Mouse (Mus musculus) layer of hippocampus, adult 2 months (tissue): ENCODE results near the gene Rabepk. TPM values are rescaled to one million over a fixed set of nuclear protein-coding genes. Genes with fewer than 3 reads are reported as not detected.
A peak's percentile ranks its signal among the peaks of the same experiment; 100 is the strongest.
"Not testable (repeated sequence)": the region's sequence is repeated elsewhere in the genome, so short reads cannot be mapped to it uniquely, and the experiment has no call there.

Source experiments
- DNase-seq, 2 experiments: peaks; one replicate each; pipeline ENCODE4 v3.0.0; 2022; ENCODE audit warnings: low spot score in 2 of 2
- H3K27ac ChIP-seq: fragments of 200-600 bp; 2 replicates; pipeline ENCODE4 v1.8.1; 2022
- H3K4me3 ChIP-seq: fragments of 200-600 bp; 2 replicates; pipeline ENCODE4 v1.8.1; 2022; ENCODE audit warnings: mild to moderate bottlenecking
- CTCF ChIP-seq: fragments of 200-600 bp; conservative IDR thresholded peaks from 2 replicates; pipeline ENCODE4 v1.8.1; 2022; ENCODE audit warnings: antibody characterized with exemption, mild to moderate bottlenecking, moderate library complexity
- total RNA-seq, 2 experiments: library from RNA; stranded (reverse); gene quantifications; 2 replicates each; pipeline ENCODE4 v1.2.3; 2021

Gene Rabepk
- total RNA-seq, 2 experiments from 2014 or later = 27.8 to 33.7 TPM

DNA sequence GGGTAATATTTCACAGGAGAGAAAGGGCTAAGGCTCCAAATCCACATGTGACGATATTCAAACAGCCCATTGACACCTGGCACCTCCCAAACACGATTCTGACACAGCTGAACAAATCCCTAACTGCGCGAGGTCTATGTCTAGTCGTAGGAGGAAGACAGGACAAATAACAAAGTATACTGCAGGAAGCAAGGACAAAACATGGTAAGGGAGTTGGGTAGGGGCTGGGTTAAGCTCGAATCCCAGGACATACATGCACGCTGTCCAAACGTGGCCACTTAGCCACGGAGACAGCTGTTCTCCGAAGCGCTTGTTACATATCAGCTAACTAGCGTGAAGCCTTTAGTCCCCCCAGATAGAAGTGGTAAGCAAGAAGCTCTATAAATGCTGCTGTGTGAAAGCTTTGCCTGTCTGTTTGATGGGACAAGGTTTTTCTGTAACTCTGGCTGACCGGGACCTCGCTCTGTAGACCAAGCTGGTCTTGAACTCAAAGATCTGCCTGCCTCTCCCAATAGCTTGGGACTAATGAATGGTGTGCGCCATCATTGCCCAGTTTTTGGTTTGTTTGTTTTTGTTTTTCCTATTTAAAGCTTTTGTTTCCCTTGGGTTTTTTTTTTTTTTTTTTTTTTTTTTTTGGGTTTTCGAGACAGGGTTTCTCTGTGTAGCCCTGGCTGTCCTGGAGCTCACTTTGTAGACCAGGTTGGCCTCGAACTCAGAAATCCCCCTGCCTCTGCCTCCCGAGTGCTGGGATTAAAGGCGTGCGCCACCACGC lies 26.9 kb upstream of the Rabepk start:
- Histone ChIP-seq H3K4me3 (peak overlapping the region; percentile 66), H3K27ac (peak overlapping the region; percentile 91)
- no peak for DNase-seq
- no peak for TF ChIP-seq CTCF

DNA sequence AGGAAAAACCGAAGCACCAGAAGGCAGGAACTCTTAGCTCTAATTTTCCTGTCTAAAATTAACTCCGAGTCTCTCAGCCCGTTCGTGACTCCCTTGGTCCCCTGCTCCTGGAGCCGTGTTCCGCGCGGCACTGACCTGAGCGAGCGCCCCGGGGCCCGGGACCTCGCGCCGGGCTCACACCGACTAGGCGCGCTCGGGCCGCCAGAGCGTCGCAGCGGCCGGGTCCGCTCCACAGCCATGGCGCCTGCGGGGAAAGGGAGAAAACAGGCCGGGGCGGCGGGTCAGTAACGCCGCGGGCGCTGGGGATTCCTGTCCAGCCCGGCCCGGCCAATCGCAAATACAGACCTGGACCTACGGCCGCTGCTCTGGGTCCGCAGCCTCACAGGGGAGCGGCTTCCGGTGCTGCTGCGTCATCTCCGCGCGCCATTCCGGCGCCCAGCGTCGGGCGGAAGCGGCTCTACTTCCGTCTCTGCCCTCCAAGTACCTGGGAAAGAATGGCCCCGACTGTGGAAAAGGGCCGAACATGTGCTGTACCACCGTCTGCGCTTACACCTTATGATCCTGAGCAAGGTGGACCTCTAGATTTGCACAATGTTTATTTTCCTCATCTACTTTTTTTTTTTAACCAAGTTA lies 26.2 kb upstream of the Rabepk start, which contains the start of gene Fbxw2:
Fbxw2 (minus strand) TSS at position 485 of the 633 bp plus-strand sequence.
- Histone ChIP-seq H3K4me3 (peak within 1 kb of the TSS; percentile 66), H3K27ac (peak within 1 kb of the TSS; percentile 91)
- TF ChIP-seq CTCF = no peak
- DNase-seq = peak; percentile 92 to 96

DNA sequence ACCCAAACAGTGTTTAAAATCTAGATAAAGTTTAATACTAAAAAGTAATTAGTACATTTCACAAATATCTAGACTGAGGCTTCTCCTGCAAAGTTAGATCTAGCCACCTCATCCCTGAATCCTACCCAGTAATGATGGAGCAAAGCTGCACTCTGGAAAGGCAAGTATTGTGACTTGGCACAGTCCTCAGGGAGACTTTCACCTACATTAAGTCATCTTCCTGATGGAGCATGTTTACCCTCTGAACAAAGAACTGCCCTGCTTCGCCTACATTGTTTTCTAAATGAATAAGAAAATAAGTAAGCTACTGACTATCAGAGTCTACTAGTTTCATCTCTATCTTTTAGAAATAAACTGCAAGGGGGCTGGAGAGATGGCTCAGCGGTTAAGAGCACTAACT lies 18.8 kb upstream of the Rabepk start:
- no peak overlapping the region for H3K4me3 ChIP-seq
- no peak for TF ChIP-seq CTCF
- DNase-seq = no peak
- no peak overlapping the region for H3K27ac ChIP-seq

DNA sequence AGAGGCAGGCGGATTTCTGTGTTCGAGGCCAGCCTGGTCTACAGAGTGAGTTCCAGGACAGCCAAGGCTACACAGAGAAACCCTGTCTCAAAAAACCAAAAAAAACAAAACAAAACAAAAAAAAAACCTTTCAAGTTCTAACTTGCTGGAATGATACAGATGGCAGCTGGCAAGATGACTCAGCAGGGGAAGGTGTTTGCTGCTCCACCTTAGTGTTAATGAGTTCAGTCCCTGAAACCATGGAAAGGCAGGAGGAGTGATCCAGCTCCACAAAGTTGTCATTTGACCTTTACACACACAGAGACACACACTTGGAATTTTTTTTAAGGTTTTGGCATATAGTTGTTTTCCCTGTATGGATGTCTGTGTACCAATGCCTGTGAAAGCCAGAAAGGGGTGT lies 16.2 kb upstream of the Rabepk start:
- not testable (repeated sequence) for DNase-seq, H3K27ac ChIP-seq

DNA sequence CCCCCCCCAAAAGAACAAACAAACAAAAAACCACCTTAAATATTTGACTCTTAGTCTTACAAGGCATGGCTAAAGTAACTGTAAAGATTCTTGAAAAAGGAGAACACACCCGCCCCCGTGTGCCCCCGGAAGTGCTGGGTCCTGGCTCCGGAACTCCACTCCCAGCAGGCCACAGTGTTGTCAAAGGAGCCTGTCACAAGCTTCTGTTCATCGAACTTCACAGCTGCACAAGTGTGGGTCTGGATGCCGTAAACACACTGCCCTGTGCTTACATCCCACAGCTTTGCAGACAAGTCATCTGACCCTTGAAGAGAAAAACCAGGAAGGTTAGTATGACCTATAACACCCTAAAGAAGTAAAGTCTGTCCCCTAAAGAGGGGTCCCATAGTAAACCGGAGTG lies 13.0 kb upstream of the Rabepk start:
- Histone ChIP-seq H3K27ac (no peak overlapping the region), H3K4me3 (no peak overlapping the region)
- TF ChIP-seq CTCF = no peak
- DNase-seq = no peak

More for the DNA sequence above, 16.2 kb upstream of the Rabepk start:
- H3K4me3 ChIP-seq = not testable (repeated sequence)

DNA sequence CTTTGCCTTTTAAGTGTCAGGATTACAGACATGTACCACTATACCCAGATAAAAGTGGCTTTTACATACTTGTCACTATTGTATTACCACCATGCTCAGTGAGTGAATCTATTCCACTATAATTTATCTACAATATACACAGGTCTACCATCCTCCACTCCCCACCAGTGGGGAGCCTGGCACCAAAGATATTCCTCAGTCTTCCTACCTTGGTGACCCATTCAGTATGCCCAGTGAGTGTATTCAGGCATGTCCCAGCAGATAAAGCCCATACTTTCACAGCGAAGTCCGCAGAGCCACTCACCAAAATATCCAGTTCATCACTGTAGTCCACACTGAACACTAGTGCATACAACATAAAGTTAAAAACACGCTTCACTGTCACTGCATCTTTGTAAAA lies 11.1 kb upstream of the Rabepk start:
- H3K27ac ChIP-seq = no peak overlapping the region
- no peak for TF ChIP-seq CTCF
- no peak for DNase-seq
- no peak overlapping the region for H3K4me3 ChIP-seq

DNA sequence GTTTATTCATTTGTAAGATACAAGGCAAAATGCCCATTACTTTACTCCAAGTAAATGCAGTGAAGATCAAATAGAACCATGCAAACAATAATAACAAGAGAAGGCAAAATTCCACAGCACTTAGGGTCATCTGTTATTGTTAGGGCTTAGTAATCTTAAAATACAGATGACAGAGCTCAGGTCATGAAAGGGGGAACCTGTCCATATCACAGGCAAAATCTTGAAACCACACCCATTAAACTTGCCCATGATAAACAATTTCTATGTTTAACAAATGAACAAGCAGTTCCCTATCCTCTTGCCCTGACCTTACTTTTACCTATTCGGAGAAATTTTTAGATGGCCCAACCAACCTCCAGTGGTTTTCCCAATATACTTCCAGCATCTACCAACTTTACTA lies 9.9 kb upstream of the Rabepk start:
- TF ChIP-seq CTCF = no peak
- DNase-seq = no peak
- H3K27ac ChIP-seq = no peak overlapping the region
- H3K4me3 ChIP-seq = no peak overlapping the region

DNA sequence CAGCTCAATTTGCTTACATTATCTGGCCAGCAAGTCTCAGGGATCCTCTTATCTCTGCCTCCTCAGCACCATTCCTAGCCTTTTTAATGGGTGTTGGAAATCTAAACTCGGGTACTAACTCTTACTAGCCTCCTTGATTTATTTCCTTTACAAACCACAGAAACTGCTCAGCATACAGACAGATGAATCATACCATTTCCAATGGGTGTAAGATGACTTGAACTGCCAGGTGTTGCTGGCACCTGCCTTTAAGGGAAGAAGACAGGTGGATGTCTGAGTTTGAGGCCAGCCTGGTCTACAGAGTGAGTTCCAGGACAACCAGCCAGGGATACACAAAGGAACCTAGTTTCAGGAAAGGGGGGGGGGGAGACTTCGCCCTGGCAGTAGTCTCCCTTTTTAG lies 8.3 kb upstream of the Rabepk start:
- no peak overlapping the region for H3K4me3 ChIP-seq
- no peak for DNase-seq
- TF ChIP-seq CTCF = no peak
- H3K27ac ChIP-seq = no peak overlapping the region

DNA sequence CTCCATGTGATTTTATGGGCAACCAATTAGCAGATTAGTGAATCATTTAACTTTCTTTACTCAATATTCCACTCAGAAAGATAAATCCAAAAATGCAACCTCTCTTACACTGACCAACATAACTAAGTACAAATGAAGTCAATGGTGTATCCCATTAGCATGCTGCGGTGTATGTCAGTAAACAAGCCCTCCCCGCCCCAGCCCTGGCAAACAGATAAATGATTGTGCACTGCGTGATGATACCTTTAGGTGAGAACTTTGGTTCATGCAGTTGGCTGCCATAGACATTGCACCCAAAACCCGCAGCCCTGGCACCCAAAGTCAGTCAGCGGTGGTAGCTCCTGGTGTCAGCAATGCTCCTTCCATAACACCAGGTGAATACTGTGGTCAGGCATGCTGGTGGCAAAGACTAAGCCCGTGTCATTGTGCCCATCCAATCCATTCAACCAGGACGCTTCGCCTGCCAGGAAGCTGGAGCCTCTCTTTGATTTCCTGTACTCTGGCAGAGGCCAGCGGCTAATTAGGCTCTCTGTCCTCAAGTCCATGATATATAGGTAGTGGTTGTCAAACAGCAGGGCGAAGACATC lies 5.7 kb upstream of the Rabepk start:
- no peak for TF ChIP-seq CTCF
- no peak for DNase-seq
- no peak overlapping the region for H3K27ac ChIP-seq

DNA sequence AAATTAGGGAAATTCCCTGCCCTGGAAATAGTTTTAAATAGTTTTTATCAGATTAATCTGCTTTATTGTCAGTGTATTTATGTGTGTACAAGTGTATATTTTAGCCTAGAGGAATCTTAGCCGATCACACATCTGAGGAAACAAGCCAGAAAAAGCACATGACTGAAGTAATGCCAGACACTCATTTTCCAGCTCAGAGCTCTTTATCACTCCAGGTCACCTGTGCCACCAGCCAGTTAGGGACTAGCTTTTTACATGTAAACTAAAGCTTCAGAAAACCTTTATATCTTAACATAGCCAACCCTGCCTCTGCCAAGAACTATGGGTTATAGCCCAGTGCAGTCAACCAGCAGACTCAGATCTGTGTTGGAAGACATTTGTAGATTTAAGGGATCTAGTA lies 5.1 kb upstream of the Rabepk start:
- TF ChIP-seq CTCF = no peak
- no peak overlapping the region for H3K4me3 ChIP-seq
- no peak for DNase-seq
- H3K27ac ChIP-seq = no peak overlapping the region

More for the DNA sequence above, 5.7 kb upstream of the Rabepk start:
- no peak overlapping the region for H3K4me3 ChIP-seq

DNA sequence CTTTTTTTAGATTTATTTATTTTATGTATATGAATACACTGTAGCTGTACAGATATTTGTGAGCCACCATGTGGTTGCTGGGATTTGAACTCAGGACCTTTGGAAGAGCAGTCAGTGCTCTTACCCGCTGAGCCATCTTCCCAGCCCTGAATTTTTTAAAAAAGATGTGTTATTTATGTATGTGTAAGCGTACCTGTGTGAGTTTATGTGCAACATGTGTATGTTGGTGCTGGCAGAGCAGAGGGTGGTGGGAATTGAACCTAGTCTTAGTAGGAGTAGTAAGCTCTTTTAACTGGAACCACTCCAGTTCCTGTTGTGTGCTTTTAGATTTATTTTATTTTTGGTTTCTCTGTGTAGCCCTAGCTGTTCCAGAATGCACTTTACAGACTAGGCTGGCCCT lies 4.5 kb upstream of the Rabepk start:
- Histone ChIP-seq H3K27ac (no peak overlapping the region), H3K4me3 (peak overlapping the region; percentile 75)
- no peak for DNase-seq
- TF ChIP-seq CTCF = no peak

DNA sequence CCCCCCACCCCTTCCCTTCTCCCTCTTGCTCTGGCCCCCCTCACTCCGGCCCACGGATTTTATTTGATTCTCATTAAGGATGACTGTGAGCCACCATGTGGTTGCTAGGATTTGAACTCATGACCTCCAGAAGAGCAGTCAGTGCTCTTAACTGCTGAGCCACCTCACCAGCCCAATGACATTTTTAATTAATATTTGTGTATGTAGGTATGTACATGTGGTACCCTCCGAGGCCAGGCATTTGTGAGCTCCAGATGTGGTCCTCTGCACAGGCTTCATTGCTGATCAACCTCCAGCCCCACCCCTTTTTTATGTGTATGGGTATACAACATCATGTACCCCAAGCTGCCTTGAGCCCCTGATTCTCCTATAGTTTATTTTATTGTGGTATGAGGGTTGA lies 4.0 kb upstream of the Rabepk start:
- Histone ChIP-seq H3K4me3 (peak overlapping the region; percentile 75), H3K27ac (no peak overlapping the region)
- TF ChIP-seq CTCF = no peak
- no peak for DNase-seq

DNA sequence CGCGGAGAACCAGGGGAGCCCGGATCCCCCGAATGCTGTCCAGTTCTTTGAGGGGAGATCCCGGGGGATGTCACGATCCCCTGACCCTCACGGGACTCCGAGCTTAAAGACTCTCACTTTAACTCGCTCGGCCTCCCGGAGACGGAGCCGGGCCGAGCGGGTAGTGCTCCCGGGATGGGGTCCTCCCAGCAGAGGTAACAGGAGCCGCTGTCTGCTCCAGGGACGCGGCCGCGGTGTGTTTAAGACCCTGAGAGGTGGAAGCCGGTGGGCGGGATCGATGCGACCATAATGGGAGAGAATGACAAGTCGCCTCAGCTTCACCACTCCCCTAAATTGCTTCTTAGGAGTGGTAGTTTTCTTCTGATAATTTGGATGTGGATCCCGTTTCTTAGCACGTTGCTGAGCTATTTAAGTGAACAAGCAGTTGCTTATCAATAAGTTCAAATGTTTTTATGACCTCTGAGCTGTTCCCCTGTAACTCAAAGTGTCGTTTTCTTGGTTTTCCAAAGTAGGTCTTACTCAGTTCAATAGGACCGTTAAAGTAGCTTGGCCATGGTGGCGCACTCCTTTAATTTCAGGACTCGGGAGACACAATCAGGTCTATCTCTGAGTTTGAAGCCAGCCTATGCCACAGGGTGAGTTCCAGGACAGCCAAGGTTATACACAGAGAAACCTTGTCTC lies 3.0 kb upstream of the Rabepk start:
- DNase-seq = not testable (repeated sequence)
- H3K4me3 ChIP-seq = peak overlapping the region; percentile 75
- H3K27ac ChIP-seq = peak overlapping the region; percentile 94
